Mouse (Mus musculus): ENCODE data around the gene Exoc4.

The Exoc4 gene

GRCm38 (mm10) chr6:33248894-33249758 is at the start of gene Exoc4:
Gene Exoc4, plus strand, starts transcription at chr6:33249085.
- peak; percentile 95 to 98 for DNase-seq

- DNase-seq: no peak
These were observed 30.1 kb upstream of the Exoc4 start for GRCm38 (mm10) chr6:33218780-33219179.

- no peak for DNase-seq
These were observed 22.2 kb upstream of the Exoc4 start for GRCm38 (mm10) chr6:33226700-33227099.

- DNase-seq: no peak
These were observed 21.5 kb upstream of the Exoc4 start for GRCm38 (mm10) chr6:33227371-33227770.

GRCm38 (mm10) chr6:33241250-33241649 is 7.6 kb upstream of the Exoc4 start:
- DNase-seq: no peak

GRCm38 (mm10) chr6:33244546-33244945 is 4.3 kb upstream of the Exoc4 start:
- no peak for DNase-seq

- peak; percentile 66 to 74 for DNase-seq
These were observed 1.7 kb upstream of the Exoc4 start for GRCm38 (mm10) chr6:33247146-33247545.

GRCm38 (mm10) chr6:33247576-33248355 is 1.1 kb upstream of the Exoc4 start:
- DNase-seq: no peak

GRCm38 (mm10) chr6:33256638-33257037 is 7.8 kb downstream of the Exoc4 start:
- no peak for DNase-seq

GRCm38 (mm10) chr6:33257076-33257789 is 8.3 kb downstream of the Exoc4 start:
- DNase-seq: no peak

- DNase-seq: no peak
These were observed 11.0 kb downstream of the Exoc4 start for GRCm38 (mm10) chr6:33259926-33260325.

GRCm38 (mm10) chr6:33261606-33262005 is 12.7 kb downstream of the Exoc4 start:
- DNase-seq: no peak

GRCm38 (mm10) chr6:33263950-33264349 is 15.1 kb downstream of the Exoc4 start:
- no peak for DNase-seq

GRCm38 (mm10) chr6:33264388-33264787 is 15.5 kb downstream of the Exoc4 start:
- no peak for DNase-seq

- no peak for DNase-seq
These were observed 18.7 kb downstream of the Exoc4 start for GRCm38 (mm10) chr6:33267571-33267970.

- no peak for DNase-seq
These were observed 34.6 kb downstream of the Exoc4 start for GRCm38 (mm10) chr6:33283523-33283922.

- no peak for DNase-seq
These were observed 35.1 kb downstream of the Exoc4 start for GRCm38 (mm10) chr6:33283936-33284335.

GRCm38 (mm10) chr6:33286376-33286775 is 37.5 kb downstream of the Exoc4 start:
- DNase-seq: no peak

- peak; percentile 72 to 74 for DNase-seq
These were observed 45.7 kb downstream of the Exoc4 start for GRCm38 (mm10) chr6:33294626-33295025.

GRCm38 (mm10) chr6:33297566-33297965 is 48.7 kb downstream of the Exoc4 start:
- peak in 1 of 2 experiments; percentile 3 for DNase-seq

- no peak for DNase-seq
These were observed 49.9 kb downstream of the Exoc4 start for GRCm38 (mm10) chr6:33298768-33299167.

GRCm38 (mm10) chr6:33305996-33306395 is 57.1 kb downstream of the Exoc4 start:
- no peak for DNase-seq

GRCm38 (mm10) chr6:33308646-33309045 is 59.8 kb downstream of the Exoc4 start:
- no peak for DNase-seq
